Mouse (Mus musculus) cerebellum, adult 2 months (tissue): Measurements from ENCODE around the gene Gm13276.
"Not testable (repeated sequence)": the region's sequence is repeated elsewhere in the genome, so short reads cannot be mapped to it uniquely, and the experiment has no call there.

Experiments
- CTCF ChIP-seq: fragments of 200-500 bp; IDR thresholded peaks from 2 replicates; pipeline ENCODE4 v1.5.1; 2011; ENCODE audit warnings: low read depth, mild to moderate bottlenecking, control low read depth, low read length, moderate library complexity, borderline replicate concordance; ENCODE audit not compliant: insufficient read depth
- POLR2A ChIP-seq: fragments of 200-500 bp; IDR thresholded peaks from 2 replicates; pipeline ENCODE4 v1.6.1; 2011; ENCODE audit warnings: low read length, control low read depth, borderline replicate concordance; ENCODE audit not compliant: insufficient read depth

DNA sequence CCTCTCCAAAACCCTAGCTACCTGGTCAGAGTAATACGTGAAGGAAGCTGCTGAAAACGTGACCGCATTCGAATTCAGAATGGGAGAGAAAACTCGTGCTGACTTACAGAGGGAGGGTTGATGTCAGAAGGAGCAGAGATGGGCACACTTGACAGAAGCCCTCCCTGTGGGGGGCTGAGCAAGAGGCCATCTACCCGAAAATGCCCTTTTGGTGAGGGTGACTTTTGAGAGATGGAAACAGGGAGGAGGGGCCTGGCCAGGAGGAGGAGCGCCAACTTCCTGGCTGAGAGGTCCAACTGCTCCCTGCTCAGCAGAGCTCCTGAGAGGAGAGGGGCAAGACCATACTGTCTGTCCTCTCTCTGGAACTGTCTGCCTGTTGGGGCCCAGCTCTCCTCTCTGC lies 3.7 kb upstream of the Gm13276 start, which contains the start of gene Ifnz:
- TF ChIP-seq CTCF, POLR2A: not testable (repeated sequence)
